8 mouse cellular contexts compared by ENCODE assay signal in the genomic region with DNA sequence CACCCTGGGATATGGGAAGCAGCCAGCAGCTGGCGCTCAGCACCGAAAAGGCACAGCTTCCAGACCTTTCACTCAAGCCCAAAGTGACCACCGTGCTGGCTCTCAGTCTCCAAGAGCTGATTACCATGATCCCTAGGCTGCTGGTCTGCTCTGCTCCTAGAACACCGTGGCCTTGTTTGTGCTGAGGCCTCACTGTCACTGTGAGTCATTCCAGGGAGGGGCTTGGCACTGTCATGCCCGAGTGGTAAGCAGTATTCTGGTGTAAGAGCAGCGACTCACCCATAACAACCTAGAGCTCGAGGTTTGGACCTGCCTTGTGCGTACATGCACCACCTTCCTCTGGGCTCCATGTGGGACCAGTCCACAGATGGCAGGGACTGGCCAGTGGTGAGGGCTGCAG.
DNase-seq lines count a peak whose midpoint lies in the region; ATAC-seq and TF ChIP-seq lines count a peak whose summit lies in the region.
"Had no signal": no experiment of that assay in that cellular context is flagged by ENCODE, and none has a peak within 500 bp of the region (broad histone marks: within the 10 kb centered on the region; RNA-seq: fewer than 3 reads in every experiment).

No protein-coding gene starts in this region.

- peak; percentile 72 for ATAC-seq in lung, postnatal 0 days

- no peaks in the 10 kb centered on the region for H3K27me3 ChIP-seq in lung, postnatal 0 days (replicated peaks; ENCODE audit: insufficient read depth, low read length)
- no peaks in the 10 kb centered on the region for H3K27me3 ChIP-seq in embryonic facial prominence, embryonic 10.5 days (replicated peaks; ENCODE audit: low read depth, poor library complexity, severe bottlenecking)
- H3K27me3 ChIP-seq in limb, embryonic 10.5 days (ENCODE audit: low read depth, poor library complexity, severe bottlenecking): 0 out of 2 replicates have a peak, but pooled peaks cover 7% of the 10 kb centered on the region

- H3K4me1 ChIP-seq in lung, postnatal 0 days (ENCODE audit: insufficient read depth, low read depth, low read length): no peaks in the 10 kb centered on the region
- H3K4me1 ChIP-seq in lung, adult 2 months (ENCODE audit: control insufficient read depth, insufficient read depth, low read length): no peaks in the 10 kb centered on the region
- H3K4me1 ChIP-seq in embryonic facial prominence, embryonic 10.5 days: peaks cover 72% of the 10 kb centered on the region
- peaks cover 59% of the 10 kb centered on the region for H3K4me1 ChIP-seq in limb, embryonic 10.5 days

- no peak overlapping the region for H3K9ac ChIP-seq in lung, postnatal 0 days (replicated peaks; ENCODE audit: low read depth)

- H3K4me2 ChIP-seq in lung, postnatal 0 days (replicated peaks; ENCODE audit: low read depth, low read length): no peak overlapping the region

- no peak overlapping the region for H3K4me3 ChIP-seq in lung, postnatal 0 days (ENCODE audit: low read depth, low read length)
- no peak overlapping the region for H3K4me3 ChIP-seq in lung, adult 2 months (replicated peaks; ENCODE audit: extremely low read depth, low read depth, low read length)
- no peak overlapping the region for H3K4me3 ChIP-seq in embryonic facial prominence, embryonic 10.5 days
- H3K4me3 ChIP-seq in limb, embryonic 10.5 days: no peak overlapping the region

- DNase-seq in lung, postnatal 0 days (ENCODE audit: low spot score): peak; percentile 23
- no peak for DNase-seq in lung, adult 2 months
- peak; percentile 93 to 95 for DNase-seq in adrenal gland, adult (ENCODE audit: inconsistent age in 2 of 2, low spot score in 1 of 2)
- DNase-seq in embryonic facial prominence, embryonic 10.5 days (ENCODE audit: low spot score): no peak
- DNase-seq in limb, embryonic 10.5 days (ENCODE audit: low spot score): no peak
- DNase-seq in spleen, adult 12 weeks (ENCODE audit: low spot score): no peak
- no peak for DNase-seq in cerebellum, adult 11-12 months
- DNase-seq: left cerebral cortex, postnatal 4 days had no signal

- WGBS in lung, postnatal 0 days: 73% methylated on average over 8 of the region's 8 CpGs
- WGBS in lung, adult 2 months: 61% methylated on average over 8 of the region's 8 CpGs
- WGBS in embryonic facial prominence, embryonic 10.5 days: 85% methylated on average over 8 of the region's 8 CpGs
- WGBS in limb, embryonic 10.5 days: 84% methylated on average over 8 of the region's 8 CpGs

- H3K9me3 ChIP-seq in lung, postnatal 0 days (ENCODE audit: low read length): no peaks in the 10 kb centered on the region
- no peaks in the 10 kb centered on the region for H3K9me3 ChIP-seq in embryonic facial prominence, embryonic 10.5 days
- H3K9me3 ChIP-seq in limb, embryonic 10.5 days (replicated peaks): no peaks in the 10 kb centered on the region

- no peak overlapping the region for H3K27ac ChIP-seq in lung, postnatal 0 days (ENCODE audit: low read length)
- 0 out of 2 replicates have a peak overlapping the region, but pooled peaks have one; percentile 36 for H3K27ac ChIP-seq in embryonic facial prominence, embryonic 10.5 days (replicated peaks)
- H3K27ac ChIP-seq in limb, embryonic 10.5 days: 0 out of 2 replicates have a peak overlapping the region, but pooled peaks have one; percentile 66

- no peak for TF ChIP-seq CTCF in lung, postnatal 0 days (IDR thresholded peaks at IDR 0.05)
- TF ChIP-seq CTCF in lung, adult 2 months (IDR thresholded peaks at IDR 0.05; ENCODE audit: insufficient read depth, low read length): no peak

- no peak for TF ChIP-seq POLR2A in lung, adult 2 months (IDR thresholded peaks at IDR 0.05; ENCODE audit: borderline replicate concordance, extremely low read depth, low read depth, low read length)

- no peaks in the 10 kb centered on the region for H3K36me3 ChIP-seq in lung, postnatal 0 days (ENCODE audit: insufficient read depth, low read length)
- H3K36me3 ChIP-seq in embryonic facial prominence, embryonic 10.5 days (replicated peaks): peaks cover 18% of the 10 kb centered on the region
- peaks cover 12% of the 10 kb centered on the region for H3K36me3 ChIP-seq in limb, embryonic 10.5 days

- TF ChIP-seq EP300 in lung, postnatal 0 days (IDR thresholded peaks at IDR 0.05): no peak

Comparison
In these comparisons a context has a peak if more than half of its experiments do, and no peak if none do; other contexts are left out.
1. DNase-seq: peak in lung, postnatal 0 days (single experiment) and adrenal gland, adult (2 of 2); none in lung, adult 2 months (single experiment), embryonic facial prominence, embryonic 10.5 days (single experiment), limb, embryonic 10.5 days (single experiment), spleen, adult 12 weeks (single experiment) and cerebellum, adult 11-12 months (single experiment).